Mouse (Mus musculus) embryonic facial prominence, embryonic 10.5 days (tissue): Measurements from ENCODE around the gene Senp6. TPM values are rescaled to one million over a fixed set of nuclear protein-coding genes. Genes with fewer than 3 reads are reported as not detected.
A peak's percentile ranks its signal among the peaks of the same experiment; 100 is the strongest.
"Not testable (repeated sequence)": the region's sequence is repeated elsewhere in the genome, so short reads cannot be mapped to it uniquely, and the experiment has no call there.

Source experiments
- DNase-seq: peaks from one replicate; pipeline ENCODE4 v3.0.0-alpha.2; 2017; ENCODE audit warnings: low spot score
- H3K27ac ChIP-seq: fragments of 300-500 bp; sonication (generic); replicated peaks from 2 replicates; pipeline ENCODE4 v1.5.1; 2016; ENCODE audit warnings: mild to moderate bottlenecking
- H3K27me3 ChIP-seq: fragments of 300-500 bp; sonication (generic); replicated peaks from 2 replicates; pipeline ENCODE4 v1.6.1; 2016; ENCODE audit warnings: low read depth, mild to moderate bottlenecking; ENCODE audit not compliant: poor library complexity, severe bottlenecking
- H3K36me3 ChIP-seq: fragments of 300-500 bp; sonication (generic); replicated peaks from 2 replicates; pipeline ENCODE4 v1.6.1; 2016; ENCODE audit warnings: mild to moderate bottlenecking, moderate library complexity
- H3K4me1 ChIP-seq: fragments of 300-500 bp; sonication (generic); 2 replicates; pipeline ENCODE4 v1.6.1; 2016
- H3K4me3 ChIP-seq: fragments of 300-500 bp; sonication (generic); 2 replicates; pipeline ENCODE4 v1.5.1; 2016; ENCODE audit warnings: mild to moderate bottlenecking, moderate library complexity
- H3K9me3 ChIP-seq: fragments of 300-500 bp; sonication (generic); 2 replicates; pipeline ENCODE4 v1.6.1; 2016; ENCODE audit warnings: mild to moderate bottlenecking
- WGBS: fragments of 180-500 bp; shearing (Covaris S2); methylation state at CpG from one replicate; pipeline ENCODE4 v1.1.7; 2016; 5-methylcytosine and 5-hydroxymethylcytosine counted together
- polyA plus RNA-seq: library from polyadenylated mRNA; unstranded; fragments of >200 nt; fragmentation: Nextera tagmentation; extraction: Ambion mirVana; gene quantifications from 2 replicates; pipeline ENCODE4 v1.2.1, GENCODE M21; 2016

The Senp6 gene
- polyA plus RNA-seq, 1 experiment from 2014 or later, result 50.9 TPM

DNA sequence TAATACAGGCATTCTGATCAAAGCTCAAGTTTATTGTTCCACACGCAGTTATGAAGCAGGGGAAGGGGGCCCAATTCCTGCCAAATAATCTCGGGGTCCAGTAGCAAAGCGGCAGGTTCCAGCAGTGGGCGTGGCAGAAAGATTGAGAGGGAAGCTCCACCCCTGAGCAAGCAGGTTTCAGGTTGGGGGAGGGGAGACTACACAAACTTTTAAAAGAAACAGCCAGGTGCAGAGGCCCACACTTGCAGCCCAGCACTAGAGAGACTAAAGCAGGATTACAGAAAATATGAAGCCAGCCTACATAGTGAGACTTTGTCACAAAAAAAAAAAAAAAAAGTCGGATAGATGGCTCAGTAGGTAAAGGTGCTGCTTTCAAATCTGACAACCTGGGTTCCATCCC lies 13.8 kb upstream of the Senp6 start:
- Histone ChIP-seq H3K4me3 (no peak overlapping the region), H3K27ac (no peak overlapping the region), H3K9me3 (peaks cover 4% of the 10 kb centered on the region; the same call in 1 of the 2 replicates), H3K36me3 (no peaks in the 10 kb centered on the region), H3K4me1 (no peaks in the 10 kb centered on the region), H3K27me3 (no peaks in the 10 kb centered on the region)
- no peak for DNase-seq
- 85% methylated on average over 5 of the region's 5 CpGs for WGBS

DNA sequence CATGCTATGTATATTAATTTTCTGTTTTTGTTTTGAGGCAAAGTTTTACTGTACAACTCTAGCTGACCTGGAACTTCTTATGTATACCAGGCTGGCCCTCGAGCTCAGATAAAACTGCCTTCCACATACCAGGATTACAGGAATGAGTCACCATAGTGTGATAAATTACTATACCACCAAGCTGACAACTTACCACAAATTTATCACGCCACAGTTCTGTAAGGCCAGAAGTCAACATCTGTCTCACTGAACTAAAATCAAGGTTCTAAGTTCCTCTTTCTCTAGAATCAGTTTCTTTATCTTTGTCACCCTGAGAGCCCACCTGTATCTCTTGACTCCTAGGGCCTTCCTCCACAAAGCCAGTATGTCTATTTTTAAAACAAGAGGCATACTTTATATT lies 9.0 kb upstream of the Senp6 start:
- no peak overlapping the region for H3K4me3 ChIP-seq
- no peaks in the 10 kb centered on the region for H3K27me3 ChIP-seq
- peaks cover 6% of the 10 kb centered on the region; the same call in 1 of the 2 replicates for H3K9me3 ChIP-seq
- no peaks in the 10 kb centered on the region for H3K4me1 ChIP-seq
- H3K27ac ChIP-seq, result no peak overlapping the region
- no peak for DNase-seq
- 89% methylated on average over 2 of the region's 2 CpGs for WGBS
- no peaks in the 10 kb centered on the region for H3K36me3 ChIP-seq

DNA sequence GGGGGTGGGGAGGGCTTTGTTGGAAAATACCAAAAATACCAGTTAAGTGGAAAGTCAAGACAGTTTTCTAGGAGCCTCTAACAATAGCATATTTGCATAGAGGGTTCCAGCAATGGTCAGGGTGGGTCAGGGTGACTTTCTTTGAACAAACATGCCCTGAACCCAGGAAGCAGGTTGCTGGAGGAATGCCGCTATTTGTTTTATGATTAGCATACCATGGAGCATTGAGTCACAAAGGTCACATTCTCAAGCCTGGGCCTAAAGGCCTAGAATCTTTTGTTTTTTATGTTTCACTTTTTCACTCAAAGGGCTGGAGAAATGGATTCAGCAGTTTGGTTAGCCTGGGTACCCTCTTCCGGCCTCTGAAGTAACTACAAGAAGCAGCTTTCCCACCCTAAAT lies 1.2 kb upstream of the Senp6 start:
- not testable (repeated sequence) for H3K4me1 ChIP-seq, H3K27me3 ChIP-seq, H3K27ac ChIP-seq, DNase-seq, H3K4me3 ChIP-seq, H3K36me3 ChIP-seq
- peaks cover 12% of the 10 kb centered on the region; the same call in 1 of the 2 replicates for H3K9me3 ChIP-seq
- WGBS, result 88% methylated on average over 2 of the region's 2 CpGs

DNA sequence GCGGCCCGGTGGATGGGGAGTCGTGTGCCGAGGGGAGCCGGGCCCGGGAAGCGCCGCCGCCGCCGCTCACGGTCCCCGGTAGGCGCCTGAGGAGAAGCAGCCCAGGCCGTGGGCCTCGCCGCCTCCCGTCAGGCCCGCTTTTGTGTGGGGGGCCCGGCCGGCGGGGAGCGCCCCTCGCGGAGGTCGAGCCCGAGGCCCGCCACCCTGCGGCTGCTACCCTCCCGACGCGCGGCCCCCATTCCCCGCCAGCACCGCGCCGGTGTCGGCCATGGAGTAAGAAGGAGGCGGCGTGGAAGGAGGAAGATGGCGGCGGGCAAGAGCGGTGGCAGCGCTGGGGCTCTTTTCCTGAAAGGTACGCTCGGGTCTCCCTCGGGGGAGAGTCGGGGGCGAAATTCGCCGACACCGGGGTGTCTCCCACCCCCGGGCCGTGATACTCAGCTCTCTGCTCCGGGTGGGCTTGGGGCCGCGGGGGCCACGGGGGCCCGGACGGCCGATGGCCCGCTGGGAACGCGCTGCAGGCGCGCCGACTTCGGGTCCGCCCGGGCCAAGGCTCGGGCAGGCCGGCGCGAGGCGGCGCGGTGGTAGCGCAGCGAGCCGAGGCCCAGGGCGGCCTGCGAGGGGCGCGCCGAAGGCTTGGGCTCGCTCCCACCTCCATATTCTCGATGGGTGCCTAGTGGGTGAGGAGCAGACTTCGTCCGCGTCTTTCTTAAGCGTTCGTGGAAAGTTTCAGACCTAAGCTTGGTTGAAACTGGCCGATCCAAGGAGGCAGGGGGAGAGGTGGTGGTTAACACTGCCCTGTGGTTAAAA lies 721 bp downstream of the Senp6 start:
- Histone ChIP-seq H3K9me3 (peaks cover 11% of the 10 kb centered on the region; the same call in 1 of the 2 replicates), H3K4me3 (peak overlapping the region; percentile 97), H3K27ac (peak overlapping the region; percentile 100), H3K36me3 (0 out of 2 replicates have a peak, but pooled peaks cover 5% of the 10 kb centered on the region), H3K27me3 (no peaks in the 10 kb centered on the region), H3K4me1 (peaks cover 26% of the 10 kb centered on the region)
- DNase-seq, result peak; percentile 81
- under 1% methylated on average over 89 of the region's 93 CpGs for WGBS

DNA sequence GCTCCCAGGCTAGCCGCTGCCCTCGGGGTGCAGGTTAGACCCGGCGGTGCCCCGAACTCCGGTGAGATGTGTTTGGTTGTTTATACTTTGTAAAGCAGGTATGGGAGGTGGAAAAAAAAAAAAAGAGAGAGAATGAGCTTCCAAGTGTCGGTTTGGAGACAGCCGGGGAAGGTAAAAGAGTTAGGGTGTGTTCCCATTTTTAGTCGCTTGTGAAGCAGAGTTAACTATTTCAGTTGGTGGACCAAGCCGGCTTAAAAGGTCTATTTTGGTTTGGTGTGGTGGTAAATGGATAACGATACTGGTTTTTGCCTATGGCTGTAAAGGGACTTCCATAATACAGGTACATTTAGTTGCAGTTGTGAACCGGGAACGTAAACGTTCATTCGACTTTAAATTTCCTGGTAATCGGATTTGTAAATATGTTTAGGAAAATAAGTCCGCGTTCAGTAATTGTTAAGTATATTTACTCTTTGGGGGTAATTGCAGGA lies 1.4 kb downstream of the Senp6 start:
- Histone ChIP-seq H3K27me3 (no peaks in the 10 kb centered on the region), H3K9me3 (peaks cover 9% of the 10 kb centered on the region; the same call in 1 of the 2 replicates), H3K4me1 (peaks cover 28% of the 10 kb centered on the region), H3K36me3 (0 out of 2 replicates have a peak, but pooled peaks cover 5% of the 10 kb centered on the region), H3K27ac (peak overlapping the region; percentile 100), H3K4me3 (peak overlapping the region; percentile 97)
- WGBS, result 1% methylated on average over 18 of the region's 18 CpGs
- DNase-seq, result no peak

DNA sequence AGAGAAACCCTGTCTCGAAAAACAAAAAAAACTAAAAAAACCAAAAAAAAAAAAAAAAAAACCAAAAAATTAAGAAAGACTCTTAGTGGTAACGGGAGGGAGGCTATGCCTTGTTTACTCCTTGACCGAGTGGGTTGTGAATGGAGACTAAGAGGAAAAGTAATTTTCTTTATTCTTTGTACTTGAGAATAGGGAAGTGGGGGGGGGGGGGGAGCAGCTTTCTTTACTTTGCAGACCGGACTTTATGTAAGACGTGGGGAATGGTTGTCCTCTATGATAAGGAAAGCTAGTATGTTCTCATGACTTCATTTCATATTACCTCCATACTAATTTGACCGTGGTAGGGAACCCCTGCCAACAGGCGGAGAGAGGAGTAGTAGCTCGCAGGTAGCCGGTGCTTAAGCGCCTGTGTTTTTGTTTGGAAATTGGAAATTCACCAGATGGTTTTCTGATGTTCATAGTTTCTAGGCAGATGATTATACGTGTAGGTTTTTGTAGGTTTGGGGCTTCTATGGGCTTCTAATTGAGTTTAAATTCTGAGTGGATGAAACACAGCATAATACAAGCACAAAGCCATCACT lies 2.1 kb downstream of the Senp6 start:
- Histone ChIP-seq H3K9me3 (peaks cover 9% of the 10 kb centered on the region; the same call in 1 of the 2 replicates), H3K4me3 (peak overlapping the region; percentile 97), H3K36me3 (0 out of 2 replicates have a peak, but pooled peaks cover 5% of the 10 kb centered on the region), H3K27me3 (no peaks in the 10 kb centered on the region), H3K4me1 (peaks cover 29% of the 10 kb centered on the region), H3K27ac (no peak overlapping the region)
- DNase-seq, result no peak
- WGBS, result 57% methylated on average over 11 of the region's 11 CpGs

DNA sequence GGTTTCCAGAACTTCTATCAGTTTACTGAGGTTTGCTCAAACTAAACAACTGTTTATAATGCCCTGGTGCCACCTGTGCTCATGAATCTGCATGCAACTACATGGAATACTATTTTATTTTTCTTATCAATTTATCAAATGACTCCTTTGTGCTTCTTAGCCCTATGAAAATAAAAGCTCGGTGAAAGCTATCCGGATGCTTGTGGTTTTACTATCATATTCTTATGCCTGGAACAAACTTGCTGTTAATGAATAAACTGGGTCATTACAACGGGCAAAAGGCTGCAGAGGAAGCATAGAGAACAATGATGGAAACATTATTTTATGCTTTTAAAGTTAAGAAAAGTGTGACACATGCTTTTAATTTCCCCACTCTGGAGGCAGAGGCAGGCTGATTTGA lies 3.3 kb downstream of the Senp6 start:
- Histone ChIP-seq H3K27me3 (no peaks in the 10 kb centered on the region), H3K4me3 (no peak overlapping the region), H3K27ac (no peak overlapping the region), H3K9me3 (peaks cover 7% of the 10 kb centered on the region; the same call in 1 of the 2 replicates), H3K4me1 (peaks cover 29% of the 10 kb centered on the region), H3K36me3 (0 out of 2 replicates have a peak, but pooled peaks cover 2% of the 10 kb centered on the region)
- no peak for DNase-seq
- WGBS, result 92% methylated on average over 3 of the region's 3 CpGs

DNA sequence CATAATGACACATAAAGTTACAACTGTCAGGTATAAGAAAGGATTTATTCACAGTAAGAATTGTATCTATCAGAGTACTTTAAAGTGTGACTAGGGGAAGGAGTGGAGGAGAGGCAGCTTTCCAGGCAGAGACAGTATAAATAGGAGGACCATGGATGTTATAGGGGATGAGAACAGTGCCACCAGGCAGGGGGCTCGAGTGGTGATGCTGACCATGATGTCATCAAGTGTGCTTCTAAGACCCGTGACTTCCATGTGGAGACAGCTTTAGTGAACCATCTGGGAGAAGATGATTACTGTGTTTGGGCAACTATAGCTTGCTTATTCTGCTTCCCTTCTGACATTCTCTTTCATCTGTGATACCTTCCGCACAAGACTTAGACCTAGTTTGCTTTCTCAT lies 4.9 kb downstream of the Senp6 start:
- Histone ChIP-seq H3K27ac (no peak overlapping the region), H3K36me3 (no peaks in the 10 kb centered on the region), H3K4me1 (peaks cover 33% of the 10 kb centered on the region), H3K9me3 (no peaks in the 10 kb centered on the region), H3K4me3 (no peak overlapping the region), H3K27me3 (no peaks in the 10 kb centered on the region)
- WGBS, result 69% methylated on average over 3 of the region's 3 CpGs
- no peak for DNase-seq

DNA sequence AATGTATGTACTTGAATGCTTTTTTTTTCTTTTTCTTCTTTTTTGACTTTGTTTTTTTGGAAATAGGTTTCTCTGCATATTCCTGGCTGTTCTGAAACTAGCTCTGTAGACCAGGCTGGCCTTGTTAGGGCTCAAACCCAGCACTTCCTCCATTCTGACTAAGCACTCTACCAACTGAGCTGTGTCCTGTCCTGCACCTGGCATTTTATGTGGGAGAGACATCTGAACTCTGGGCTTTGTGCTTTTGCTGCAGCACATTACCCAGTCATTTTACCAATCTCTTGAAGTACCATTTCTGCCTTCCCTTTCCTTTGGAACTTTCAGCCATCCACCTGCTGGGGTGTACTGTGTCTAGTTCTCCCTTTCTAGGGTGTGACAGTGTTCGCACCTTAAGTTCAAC lies 7.4 kb downstream of the Senp6 start:
- WGBS, result 87% methylated on average over 1 of the region's 1 CpGs
- H3K4me3 ChIP-seq, result no peak overlapping the region
- DNase-seq, result no peak
- no peaks in the 10 kb centered on the region for H3K27me3 ChIP-seq
- no peaks in the 10 kb centered on the region for H3K9me3 ChIP-seq
- peaks cover 29% of the 10 kb centered on the region for H3K4me1 ChIP-seq
- peaks cover 5% of the 10 kb centered on the region for H3K36me3 ChIP-seq
- no peak overlapping the region for H3K27ac ChIP-seq

DNA sequence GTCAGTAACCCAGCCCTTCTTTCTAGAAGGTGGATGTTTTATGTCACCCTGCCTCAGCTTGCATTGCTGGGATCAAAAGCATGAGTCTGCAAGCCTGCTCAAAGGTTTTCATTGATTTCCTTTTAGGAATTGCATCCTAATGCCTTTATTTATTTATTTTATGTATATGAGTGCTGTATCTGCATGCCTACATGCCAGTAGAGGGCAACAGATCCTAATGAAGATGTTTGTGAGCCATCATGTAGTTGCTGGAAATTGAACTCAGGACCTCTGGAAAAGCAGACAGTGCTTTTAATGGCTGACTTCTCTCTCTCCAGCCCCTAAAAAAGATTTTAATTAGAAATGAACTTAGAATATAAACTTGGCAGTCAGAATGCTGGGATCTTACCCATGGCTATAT lies 8.2 kb downstream of the Senp6 start:
- H3K27ac ChIP-seq, result no peak overlapping the region
- no peak overlapping the region for H3K4me3 ChIP-seq
- H3K27me3 ChIP-seq, result no peaks in the 10 kb centered on the region
- no peak for DNase-seq
- H3K4me1 ChIP-seq, result peaks cover 28% of the 10 kb centered on the region
- peaks cover 14% of the 10 kb centered on the region for H3K36me3 ChIP-seq
- H3K9me3 ChIP-seq, result peaks cover 4% of the 10 kb centered on the region; the same call in 1 of the 2 replicates

DNA sequence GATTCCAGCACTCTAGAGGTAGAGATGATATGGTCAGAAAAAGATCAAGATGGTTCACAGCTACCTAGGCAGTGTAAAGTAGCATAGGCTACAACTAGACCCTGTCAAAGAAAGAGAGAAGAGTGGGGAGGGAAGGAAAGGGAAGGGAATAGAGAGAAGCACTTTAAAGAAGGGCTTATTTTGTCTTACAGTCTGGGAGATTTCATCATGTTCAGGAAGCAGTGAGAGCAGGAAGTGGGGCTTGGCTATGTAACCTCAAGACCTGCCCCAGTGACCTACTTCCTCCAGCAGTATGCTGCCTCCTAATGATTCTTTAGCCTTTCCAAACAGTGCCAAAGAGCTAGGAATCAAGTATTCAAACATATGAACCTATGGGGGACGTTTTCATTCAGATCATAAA lies 14.2 kb downstream of the Senp6 start:
- peaks cover 32% of the 10 kb centered on the region for H3K36me3 ChIP-seq
- H3K4me1 ChIP-seq, result peaks cover 19% of the 10 kb centered on the region
- 90% methylated on average over 1 of the region's 1 CpGs for WGBS
- no peaks in the 10 kb centered on the region for H3K27me3 ChIP-seq
- no peak overlapping the region for H3K27ac ChIP-seq
- no peak for DNase-seq
- H3K9me3 ChIP-seq, result peaks cover 4% of the 10 kb centered on the region; the same call in 1 of the 2 replicates
- H3K4me3 ChIP-seq, result no peak overlapping the region

DNA sequence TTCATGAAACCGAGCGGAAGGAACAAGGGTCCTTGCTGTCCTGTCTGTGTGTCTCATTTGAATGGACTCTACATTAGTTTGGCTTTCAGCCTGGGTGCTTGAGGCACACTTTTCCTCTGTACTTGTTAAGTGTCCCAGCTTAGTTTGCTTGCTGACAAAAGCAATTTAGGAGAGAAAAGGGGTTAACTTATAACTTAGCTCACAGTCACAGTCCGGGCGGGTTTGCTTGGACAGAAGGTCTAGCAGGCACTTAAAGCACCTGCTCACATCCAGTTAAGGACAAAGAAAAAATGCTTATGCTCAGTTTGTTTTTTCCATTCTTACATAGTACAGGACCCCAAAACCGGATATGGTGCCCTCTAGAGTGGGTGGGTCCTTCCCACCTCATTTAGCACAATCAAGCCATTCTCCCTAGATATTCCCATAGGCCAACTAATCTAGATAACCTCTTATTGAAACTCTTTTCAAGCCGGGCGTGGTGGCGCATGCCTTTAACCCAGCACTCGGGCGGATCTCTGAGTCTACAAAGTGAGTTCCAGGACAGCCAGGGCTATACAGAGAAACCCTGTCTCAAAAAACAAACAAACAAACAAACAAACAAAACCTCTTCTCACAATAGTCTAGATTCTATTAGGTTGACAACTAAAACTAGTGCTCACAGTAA lies 17.9 kb downstream of the Senp6 start:
- H3K36me3 ChIP-seq, result peaks cover 22% of the 10 kb centered on the region
- WGBS, result 69% methylated on average over 10 of the region's 10 CpGs
- no peak for DNase-seq
- H3K27ac ChIP-seq, result no peak overlapping the region
- peaks cover 24% of the 10 kb centered on the region for H3K4me1 ChIP-seq
- H3K27me3 ChIP-seq, result no peaks in the 10 kb centered on the region
- H3K9me3 ChIP-seq, result no peaks in the 10 kb centered on the region
- H3K4me3 ChIP-seq, result no peak overlapping the region
